Mouse (Mus musculus) lung, postnatal 0 days (tissue): ENCODE measurements around the gene Mrpl35.

Source experiments
- CTCF ChIP-seq: IDR thresholded peaks from 2 replicates; pipeline ENCODE4 v1.5.1; 2016; ENCODE audit warnings: antibody characterized with exemption, mild to moderate bottlenecking
- EP300 ChIP-seq: IDR thresholded peaks from 2 replicates; pipeline ENCODE4 v1.6.1; 2016; ENCODE audit warnings: antibody characterized with exemption, mild to moderate bottlenecking, control low read depth

DNA sequence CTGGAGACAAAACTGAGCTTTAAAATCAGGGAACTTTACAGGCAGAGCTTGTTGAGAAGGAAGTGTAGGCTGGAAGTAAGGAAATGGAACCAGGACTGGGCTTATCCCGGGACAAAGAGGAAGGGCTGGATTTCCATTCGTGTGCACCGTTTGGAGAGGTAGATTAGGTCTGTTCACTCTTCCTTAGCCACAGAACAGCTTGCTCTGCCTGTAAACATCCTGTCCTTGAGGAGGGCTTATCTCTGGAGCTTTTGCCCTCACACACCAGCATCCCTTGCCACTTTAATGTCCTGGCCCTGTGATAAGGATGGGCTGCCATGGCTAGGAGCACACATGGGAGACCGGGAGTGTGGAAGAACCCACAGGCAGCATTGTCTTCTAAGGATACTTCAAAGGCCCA lies 59.0 kb downstream of the Mrpl35 start:
- TF ChIP-seq CTCF, result no peak
- TF ChIP-seq EP300, result no peak
